Mouse (Mus musculus) liver, postnatal 0 days (tissue): ENCODE data around the gene Gm5728. TPM values are rescaled to one million over a fixed set of nuclear protein-coding genes. Genes with fewer than 3 reads are reported as not detected.
"Not testable (repeated sequence)": the region's sequence is repeated elsewhere in the genome, so short reads cannot be mapped to it uniquely, and the experiment has no call there.

ENCODE experiments used
- ATAC-seq: fragments of 200-750 bp; cut with Nextera tagmentation; 2 replicates; pipeline ENCODE4 v1.8.0; 2017; ENCODE audit warnings: mild to moderate bottlenecking, moderate library complexity
- DNase-seq: peaks from one replicate; pipeline ENCODE4 v3.0.0-alpha.2; 2016
- H3K27ac ChIP-seq: fragments of 300-500 bp; sonication (generic); 2 replicates; pipeline ENCODE4 v1.5.1; 2014; ENCODE audit warnings: antibody characterized with exemption, moderate library complexity, mild to moderate bottlenecking, low read depth
- H3K27me3 ChIP-seq: fragments of 300-500 bp; sonication (generic); 2 replicates; pipeline ENCODE4 v1.6.1; 2014; ENCODE audit warnings: low read length, control low read depth, mixed read lengths; ENCODE audit not compliant: insufficient read depth
- H3K36me3 ChIP-seq: fragments of 300-500 bp; sonication (generic); replicated peaks from 2 replicates; pipeline ENCODE4 v1.6.1; 2014; ENCODE audit warnings: mild to moderate bottlenecking, control low read depth, low read length, moderate library complexity, mixed read lengths; ENCODE audit not compliant: insufficient read depth
- H3K4me1 ChIP-seq: fragments of 300-500 bp; sonication (generic); 2 replicates; pipeline ENCODE4 v1.6.1; 2014; ENCODE audit warnings: antibody characterized with exemption, mild to moderate bottlenecking, control low read depth; ENCODE audit not compliant: insufficient read depth
- H3K4me2 ChIP-seq: fragments of 300-500 bp; sonication (generic); 2 replicates; pipeline ENCODE4 v1.6.1; 2014; ENCODE audit warnings: low read depth, mild to moderate bottlenecking, low read length, moderate library complexity, mixed read lengths
- H3K4me3 ChIP-seq: fragments of 300-500 bp; sonication (generic); 2 replicates; pipeline ENCODE4 v1.5.1; 2014; ENCODE audit warnings: low read depth, low read length
- H3K9ac ChIP-seq: fragments of 300-500 bp; sonication (generic); replicated peaks from 2 replicates; pipeline ENCODE4 v1.6.1; 2014; ENCODE audit warnings: mild to moderate bottlenecking, moderate library complexity
- H3K9me3 ChIP-seq: fragments of 300-500 bp; sonication (generic); 2 replicates; pipeline ENCODE4 v1.6.1; 2016; ENCODE audit warnings: mild to moderate bottlenecking, control low read depth, low read length, mixed read lengths
- WGBS: fragments of 180-500 bp; shearing (Covaris S2); extraction: QIAGEN DNeasy Blood & Tissue Kit; methylation state at CpG from one replicate; pipeline ENCODE4 v1.1.7; 2014; ENCODE audit not compliant: insufficient replicate concordance; 5-methylcytosine and 5-hydroxymethylcytosine counted together
- polyA plus RNA-seq: library from polyadenylated mRNA; unstranded; fragments of >200 nt; fragmentation: Nextera tagmentation; extraction: Ambion mirVana; gene quantifications from 2 replicates; pipeline ENCODE4 v1.2.1, GENCODE M21; 2015

Gm5728 gene
- not detected in 2 replicates for polyA plus RNA-seq

- not testable (repeated sequence) for H3K36me3 ChIP-seq, H3K4me1 ChIP-seq, H3K9ac ChIP-seq, H3K4me2 ChIP-seq, H3K27ac ChIP-seq, H3K27me3 ChIP-seq, ATAC-seq, H3K4me3 ChIP-seq, H3K9me3 ChIP-seq, DNase-seq
- WGBS = no CpG with 5 or more reads among the region's 1 CpGs
Measured at GRCm38 (mm10) chr7:20375310-20375709, at the start of gene Gm5728. Gene Gm5728 (minus strand): TSS chr7:20375410.

GRCm38 (mm10) chr7:20417642-20418041 lies 42.4 kb upstream of the Gm5728 start, which contains the start of gene Vmn1r100:
Gene Vmn1r100 (plus strand): TSS chr7:20417942.
- not testable (repeated sequence) for ATAC-seq, H3K27ac ChIP-seq, H3K9me3 ChIP-seq, H3K4me3 ChIP-seq, H3K4me2 ChIP-seq, DNase-seq, H3K9ac ChIP-seq, H3K4me1 ChIP-seq, H3K36me3 ChIP-seq, H3K27me3 ChIP-seq
- WGBS = no CpG with 5 or more reads among the region's 3 CpGs

DNA sequence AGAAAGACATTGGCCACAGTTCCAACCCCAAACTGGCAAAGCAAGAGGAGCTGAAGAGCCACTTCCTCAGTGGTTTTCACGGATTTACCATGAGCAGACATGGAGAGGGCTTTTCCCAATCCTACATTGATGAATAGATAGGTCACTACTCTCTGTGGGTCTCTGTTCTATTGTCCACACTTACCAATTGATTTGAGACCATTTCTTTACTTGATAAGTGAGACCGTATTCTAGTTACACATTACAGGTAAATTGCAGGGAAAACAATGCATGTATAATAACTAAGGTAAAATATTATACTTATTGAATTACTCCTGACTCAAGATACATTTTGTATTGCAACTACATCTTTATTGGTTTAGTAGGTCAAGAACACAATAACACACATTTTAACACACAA lies 41.2 kb downstream of the Gm5728 start, which contains the start of gene Gm4133:
Gm4133 (minus strand) TSS at position 101 of the 400 bp plus-strand sequence.
- not testable (repeated sequence) for DNase-seq, H3K4me3 ChIP-seq, H3K27me3 ChIP-seq, H3K4me1 ChIP-seq, H3K36me3 ChIP-seq, H3K4me2 ChIP-seq, H3K27ac ChIP-seq, ATAC-seq, H3K9ac ChIP-seq, H3K9me3 ChIP-seq
- WGBS = no CpG with 5 or more reads among the region's 2 CpGs

Other genes starting within 250 kb of the Gm5728 start
- gene Vmn1r93, start 236.3 kb downstream of the Gm5728 start, polyA plus RNA-seq = not detected in 2 replicates
- gene Vmn1r94, start 207.0 kb downstream of the Gm5728 start, polyA plus RNA-seq = not detected in 2 replicates
- gene Vmn1r95, start 181.7 kb downstream of the Gm5728 start, polyA plus RNA-seq = not detected in 2 replicates
- gene Gm6164, start 169.8 kb downstream of the Gm5728 start, polyA plus RNA-seq = not detected in 2 replicates
- gene Gm4498, start 141.6 kb downstream of the Gm5728 start, polyA plus RNA-seq = not detected in 2 replicates
- not detected in 2 replicates for gene Gm5890, start 112.6 kb downstream of the Gm5728 start, polyA plus RNA-seq
- not detected in 2 replicates for gene Gm4133, start 41.3 kb downstream of the Gm5728 start, polyA plus RNA-seq
- gene Vmn1r100, start 42.5 kb upstream of the Gm5728 start, polyA plus RNA-seq = not detected in 2 replicates
- not detected in 2 replicates for gene Vmn1r101, start 67.2 kb upstream of the Gm5728 start, polyA plus RNA-seq
- gene Gm10670, start 99.5 kb upstream of the Gm5728 start, polyA plus RNA-seq = not detected in 2 replicates
- not detected in 2 replicates for gene Vmn1r103, start 135.1 kb upstream of the Gm5728 start, polyA plus RNA-seq
- gene Vmn1r104, start 158.4 kb upstream of the Gm5728 start, polyA plus RNA-seq = not detected in 2 replicates
- gene Gm5726, start 170.3 kb upstream of the Gm5728 start, polyA plus RNA-seq = not detected in 2 replicates
- not detected in 2 replicates for gene Gm4141, start 200.8 kb upstream of the Gm5728 start, polyA plus RNA-seq
- gene Gm4513, start 223.6 kb upstream of the Gm5728 start, polyA plus RNA-seq = not detected in 2 replicates